Mouse (Mus musculus) left cerebral cortex, adult 6 months (tissue): ENCODE results near the gene Trim29. TPM values are rescaled to one million over a fixed set of nuclear protein-coding genes. Genes with fewer than 3 reads are reported as not detected.

Source experiments
- long read RNA-seq, 2 experiments: library from polyadenylated mRNA; unstranded; transcript quantifications; one replicate each; pipeline ENCODE4 v2.0.0; 2019 to 2020
- polyA plus RNA-seq: library from polyadenylated mRNA; unstranded; fragments of <200 nt; fragmentation: Nextera tagmentation; gene quantifications from 2 replicates; pipeline ENCODE4 v1.2.3, GENCODE M21; 2021

Trim29 gene
- polyA plus RNA-seq, result 0.05 and 0.29 TPM in 2 replicates
- long read RNA-seq, experiment 1, result 0 reads
- long read RNA-seq, experiment 2, result 0 reads

DNA sequence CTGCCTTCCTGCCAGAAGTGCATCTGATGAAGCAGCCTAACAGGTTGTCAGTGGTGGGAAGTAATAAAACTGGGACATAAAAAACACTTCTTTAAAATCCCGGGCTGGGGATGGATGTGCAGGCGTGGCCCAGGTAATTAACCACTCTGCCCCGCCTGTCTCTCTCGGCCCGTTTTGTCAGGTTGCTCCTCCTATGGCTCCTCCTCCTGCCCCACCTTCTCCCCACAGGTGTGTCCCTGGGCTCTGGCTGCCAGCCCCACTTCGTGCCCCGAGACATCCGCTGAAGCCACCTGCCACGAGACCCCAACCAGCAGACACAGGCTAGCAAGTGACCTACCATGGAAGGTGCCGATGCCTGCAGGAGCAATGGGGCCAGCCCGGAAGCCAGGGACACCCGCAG, at the start of gene Trim29:
Gene Trim29 (plus strand): TSS at position 311 of the 400 bp plus-strand sequence.

Other genes starting within 250 kb of the Trim29 start
- 8.7 and 9.2 TPM in 2 replicates for gene Arhgef12, start 203.6 kb upstream of the Trim29 start, polyA plus RNA-seq
- 9.5 and 11.7 TPM in 2 replicates for gene Tmem136, start 194.3 kb upstream of the Trim29 start, polyA plus RNA-seq
- 0.27 and 0.34 TPM in 2 replicates for gene Pou2f3, start 100.5 kb upstream of the Trim29 start, polyA plus RNA-seq
- 3.2 and 14.3 TPM in 2 replicates for gene Oaf, start 70.9 kb upstream of the Trim29 start, polyA plus RNA-seq